Mouse (Mus musculus): ENCODE measurements around the gene Znrf1. TPM values are rescaled to one million over a fixed set of nuclear protein-coding genes. Genes with fewer than 3 reads are reported as not detected.
A peak's percentile ranks its signal among the peaks of the same experiment; 100 is the strongest.

The Znrf1 gene
- polyA plus RNA-seq, 1 experiment from 2014 or later, result 34.5 TPM

DNA sequence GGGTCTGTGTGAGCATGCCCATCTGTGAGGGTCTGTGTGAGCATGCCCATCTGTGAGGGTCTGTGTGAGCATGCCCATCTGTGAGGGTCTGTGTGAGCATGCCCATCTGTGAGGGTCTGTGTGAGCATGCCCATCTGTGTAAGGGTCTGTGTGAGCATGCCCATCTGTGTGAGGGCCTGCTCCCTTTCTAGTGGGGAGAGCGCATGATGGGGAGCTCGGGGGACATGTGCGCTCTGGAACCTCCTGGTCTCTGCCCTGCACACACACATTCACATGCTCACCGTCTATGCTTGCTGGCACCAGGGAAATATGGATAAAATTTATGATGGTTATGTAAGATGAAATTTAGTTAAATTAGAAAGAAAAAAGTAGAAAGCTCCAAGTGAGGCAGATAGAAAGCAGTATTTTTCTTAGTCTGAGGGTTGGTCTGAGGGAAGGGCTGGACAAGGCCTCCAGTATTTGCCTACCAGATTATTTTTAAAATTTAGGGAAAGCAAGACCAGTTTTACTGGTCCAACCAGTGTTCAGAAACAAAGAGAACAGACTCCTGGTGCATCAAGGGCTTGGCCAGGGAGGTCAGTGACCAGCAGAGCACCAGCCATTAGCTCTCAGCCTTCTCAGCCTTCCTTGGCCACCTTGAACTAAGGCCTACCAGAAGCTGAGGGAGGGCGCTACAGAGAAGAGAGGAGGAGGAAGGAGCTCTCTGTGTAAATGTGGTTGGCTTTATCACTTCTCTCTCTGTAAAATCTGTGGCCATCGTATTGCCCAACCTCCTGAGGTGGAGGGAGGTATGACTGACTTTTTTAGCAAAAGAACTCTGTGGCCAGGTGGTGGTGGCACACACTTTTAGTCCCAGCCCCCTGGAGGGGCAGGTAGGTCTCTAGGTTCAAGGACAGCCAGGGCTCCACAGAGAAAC is 79.1 kb downstream of the Znrf1 start:
- H3K4me1 ChIP-seq, result peaks cover 14% of the 10 kb centered on the region; the same call in 1 of the 2 replicates
- 92% methylated on average over 6 of the region's 6 CpGs for WGBS
- H3K36me3 ChIP-seq, result peaks cover 36% of the 10 kb centered on the region
- no peak overlapping the region for H3K9ac ChIP-seq
- H3K9me3 ChIP-seq, result no peaks in the 10 kb centered on the region
- no peak for ATAC-seq (ENCODE audit: low FRiP score, low read depth)
- H3K4me3 ChIP-seq, result no peak overlapping the region
- H3K27ac ChIP-seq, result no peak overlapping the region
- no peaks in the 10 kb centered on the region for H3K27me3 ChIP-seq
- H3K4me2 ChIP-seq (replicated peaks), result no peak overlapping the region

DNA sequence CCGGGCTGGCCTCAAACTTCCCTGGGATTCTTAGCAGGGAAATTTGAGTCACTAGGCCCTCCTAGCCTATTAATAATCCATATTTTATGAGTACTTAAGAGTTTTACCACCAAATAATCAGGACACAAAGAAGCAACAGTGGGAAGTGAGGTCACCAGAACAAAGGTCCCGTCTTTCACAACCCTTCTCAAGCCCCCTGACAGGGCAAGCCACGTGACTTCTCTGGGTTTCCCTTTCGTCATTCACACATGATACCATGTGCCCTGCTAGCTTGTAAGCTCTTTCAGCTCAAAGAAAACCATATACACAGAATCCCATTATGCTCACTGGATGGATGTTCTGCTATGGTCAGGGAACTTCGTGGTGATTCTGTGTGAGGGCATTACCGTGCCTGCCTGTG is 81.9 kb downstream of the Znrf1 start:
- H3K9me3 ChIP-seq, result no peaks in the 10 kb centered on the region
- no peaks in the 10 kb centered on the region for H3K27me3 ChIP-seq
- no peak overlapping the region for H3K9ac ChIP-seq
- no peak overlapping the region for H3K27ac ChIP-seq
- H3K36me3 ChIP-seq, result peaks cover 44% of the 10 kb centered on the region
- 60% methylated on average over 6 of the region's 6 CpGs for WGBS
- ATAC-seq (ENCODE audit: low FRiP score, low read depth), result no peak
- no peak overlapping the region for H3K4me3 ChIP-seq
- H3K4me1 ChIP-seq, result peaks cover 14% of the 10 kb centered on the region; the same call in 1 of the 2 replicates
- H3K4me2 ChIP-seq (replicated peaks), result no peak overlapping the region

DNA sequence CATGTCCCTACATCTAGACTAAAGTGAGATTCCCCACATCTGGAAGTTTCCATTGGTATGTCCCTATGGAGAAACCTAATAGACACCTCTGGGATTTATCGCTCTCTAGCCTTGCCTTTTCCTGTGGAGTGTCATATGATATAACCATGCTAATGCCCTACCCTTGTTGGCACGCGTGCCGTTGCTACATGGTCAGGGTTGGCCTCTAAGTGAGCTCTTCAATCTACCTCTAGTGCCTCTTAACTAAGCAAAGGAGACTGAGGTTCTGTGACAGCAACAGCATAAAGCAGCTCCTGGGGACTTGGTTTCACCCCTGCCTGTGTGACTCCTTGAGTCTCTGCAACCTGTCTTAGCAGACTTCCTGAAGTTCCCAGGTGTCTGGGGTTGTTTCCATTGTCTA is 82.4 kb downstream of the Znrf1 start:
- no peak overlapping the region for H3K4me3 ChIP-seq
- no peak overlapping the region for H3K4me2 ChIP-seq (replicated peaks)
- H3K4me1 ChIP-seq, result peaks cover 14% of the 10 kb centered on the region; the same call in 1 of the 2 replicates
- H3K27ac ChIP-seq, result no peak overlapping the region
- WGBS, result 86% methylated on average over 4 of the region's 4 CpGs
- no peak for ATAC-seq (ENCODE audit: low FRiP score, low read depth)
- no peak overlapping the region for H3K9ac ChIP-seq
- H3K36me3 ChIP-seq, result peaks cover 44% of the 10 kb centered on the region
- H3K27me3 ChIP-seq, result no peaks in the 10 kb centered on the region
- H3K9me3 ChIP-seq, result no peaks in the 10 kb centered on the region

DNA sequence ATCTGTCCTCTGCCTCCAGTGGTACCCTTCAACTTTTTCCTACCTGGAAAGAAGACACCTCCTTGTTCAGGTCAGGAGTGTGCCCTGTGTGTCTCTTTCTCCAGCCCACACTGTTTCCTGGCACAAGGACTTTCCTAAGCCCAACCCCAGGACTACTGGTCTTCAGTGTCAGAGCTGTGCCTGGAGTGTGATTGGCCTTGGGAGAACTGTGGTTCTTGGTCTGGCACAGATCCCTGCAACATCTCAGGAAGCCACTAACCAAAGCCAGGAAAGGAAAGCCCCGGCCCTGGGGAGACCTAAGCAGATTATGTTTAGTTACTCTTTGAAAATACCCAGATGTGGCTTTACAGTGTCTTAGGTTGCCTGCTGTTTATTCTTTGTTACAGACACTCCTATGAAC is 84.0 kb downstream of the Znrf1 start:
- ATAC-seq (ENCODE audit: low FRiP score, low read depth), result no peak
- H3K36me3 ChIP-seq, result peaks cover 55% of the 10 kb centered on the region
- H3K27ac ChIP-seq, result no peak overlapping the region
- H3K4me1 ChIP-seq, result peaks cover 14% of the 10 kb centered on the region; the same call in 1 of the 2 replicates
- H3K4me2 ChIP-seq (replicated peaks), result no peak overlapping the region
- no peaks in the 10 kb centered on the region for H3K27me3 ChIP-seq
- H3K4me3 ChIP-seq, result no peak overlapping the region
- H3K9me3 ChIP-seq, result no peaks in the 10 kb centered on the region
- 69% methylated on average over 1 of the region's 1 CpGs for WGBS
- H3K9ac ChIP-seq, result no peak overlapping the region

DNA sequence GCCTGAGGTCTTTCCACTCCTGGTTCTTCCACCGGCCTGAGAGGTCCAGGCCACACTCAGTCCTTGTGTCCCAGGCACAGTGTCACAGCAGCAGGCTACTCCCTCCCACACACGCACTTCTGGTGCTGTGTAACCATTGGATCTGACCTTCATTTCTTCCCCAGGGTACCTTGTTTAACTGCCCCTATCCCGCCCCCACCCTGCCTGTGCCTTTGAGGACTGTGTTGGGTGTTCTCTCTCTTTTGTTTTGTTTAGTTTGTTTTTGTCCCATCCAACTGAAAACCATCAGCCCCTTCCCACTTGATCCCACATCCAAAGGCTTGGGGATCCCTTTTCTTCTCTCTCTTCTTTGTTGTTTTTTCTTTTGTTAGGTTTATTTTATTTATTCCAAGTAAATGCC is 86.2 kb downstream of the Znrf1 start:
- 83% methylated on average over 3 of the region's 3 CpGs for whole genome bisulfite sequencing
- Histone ChIP-seq H3K9ac (no peak overlapping the region), H3K27ac (no peak overlapping the region), H3K9me3 (no peaks in the 10 kb centered on the region), H3K27me3 (no peaks in the 10 kb centered on the region), H3K4me1 (peaks cover 17% of the 10 kb centered on the region; the same call in 1 of the 2 replicates), H3K36me3 (peaks cover 57% of the 10 kb centered on the region), H3K4me3 (no peak overlapping the region), H3K4me2 (replicated peaks) (no peak overlapping the region)
- no peak for ATAC-seq (ENCODE audit: low FRiP score, low read depth)

DNA sequence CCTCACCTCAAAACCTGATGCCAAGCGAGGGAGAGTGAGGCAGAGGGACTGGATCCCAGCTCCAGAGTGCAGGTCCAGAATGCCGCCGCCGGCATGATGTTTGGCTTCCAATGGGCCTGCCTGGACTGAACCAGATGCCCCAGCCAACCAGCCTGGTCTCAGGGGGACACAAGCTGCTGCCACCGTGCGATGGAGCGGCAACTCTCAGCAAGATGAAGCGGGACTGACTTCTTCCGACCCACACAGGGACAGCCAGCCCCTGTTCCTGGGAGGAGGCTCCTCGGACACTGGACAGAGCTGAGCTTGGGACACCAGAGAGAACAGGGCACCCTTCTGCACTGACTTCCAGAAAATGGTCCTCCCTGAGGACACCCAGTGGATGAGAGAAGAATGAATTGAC is 86.7 kb downstream of the Znrf1 start:
- peaks cover 62% of the 10 kb centered on the region for H3K36me3 ChIP-seq

DNA sequence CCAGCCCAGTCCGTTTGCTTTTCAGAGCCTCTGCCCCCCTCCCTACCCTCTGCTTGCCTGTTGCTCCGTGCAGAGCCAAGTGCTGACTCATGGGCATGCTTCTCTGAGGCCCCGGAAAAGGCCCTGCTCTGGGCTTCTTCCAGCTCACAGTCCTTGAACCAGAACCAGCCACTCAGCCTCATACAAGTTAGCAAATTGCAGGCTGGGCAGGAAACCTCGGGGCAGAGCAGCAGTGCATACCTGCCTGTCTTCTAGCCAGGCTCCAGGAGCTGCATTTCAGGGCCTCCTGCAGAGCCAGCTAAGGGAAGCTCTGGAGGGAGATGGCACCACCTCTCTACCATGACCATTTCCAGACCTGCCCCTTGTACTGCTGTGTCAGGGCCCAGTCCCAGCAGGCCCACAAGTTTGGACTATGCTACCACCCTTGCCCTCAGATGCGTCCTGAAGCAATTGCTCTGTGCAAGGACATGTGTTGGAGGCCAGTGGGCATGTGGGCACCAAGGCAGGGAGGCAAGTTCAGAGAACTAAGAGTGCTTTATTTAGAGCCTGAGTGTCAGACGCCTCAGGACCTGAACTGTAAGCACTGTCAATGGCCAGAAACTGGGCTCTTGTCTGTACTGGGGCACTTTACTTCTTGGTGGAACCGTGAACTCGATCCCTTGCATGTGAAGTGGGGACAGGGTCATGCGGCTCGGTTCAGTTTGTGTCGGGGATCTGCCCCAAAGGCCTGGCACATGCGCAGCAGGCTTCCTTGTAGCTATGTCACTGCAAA is 88.4 kb downstream of the Znrf1 start:
- 81% methylated on average over 12 of the region's 12 CpGs for WGBS
- Histone ChIP-seq H3K9ac (peak overlapping the region; percentile 10; the same call in 1 of the 2 replicates), H3K27me3 (no peaks in the 10 kb centered on the region), H3K27ac (no peak overlapping the region), H3K4me2 (replicated peaks) (no peak overlapping the region), H3K36me3 (peaks cover 71% of the 10 kb centered on the region), H3K9me3 (no peaks in the 10 kb centered on the region), H3K4me3 (no peak overlapping the region), H3K4me1 (0 out of 2 replicates have a peak, but pooled peaks cover 4% of the 10 kb centered on the region)
- ATAC-seq (ENCODE audit: low FRiP score, low read depth), result no peak

More for the DNA sequence above, 86.7 kb downstream of the Znrf1 start:
- 87% methylated on average over 10 of the region's 10 CpGs for WGBS
- ATAC-seq (ENCODE audit: low FRiP score, low read depth), result no peak
- H3K4me1 ChIP-seq, result peaks cover 13% of the 10 kb centered on the region; the same call in 1 of the 2 replicates
- no peak overlapping the region for H3K27ac ChIP-seq
- no peak overlapping the region for H3K9ac ChIP-seq
- H3K4me2 ChIP-seq (replicated peaks), result no peak overlapping the region
- no peak overlapping the region for H3K4me3 ChIP-seq
- no peaks in the 10 kb centered on the region for H3K27me3 ChIP-seq
- no peaks in the 10 kb centered on the region for H3K9me3 ChIP-seq

DNA sequence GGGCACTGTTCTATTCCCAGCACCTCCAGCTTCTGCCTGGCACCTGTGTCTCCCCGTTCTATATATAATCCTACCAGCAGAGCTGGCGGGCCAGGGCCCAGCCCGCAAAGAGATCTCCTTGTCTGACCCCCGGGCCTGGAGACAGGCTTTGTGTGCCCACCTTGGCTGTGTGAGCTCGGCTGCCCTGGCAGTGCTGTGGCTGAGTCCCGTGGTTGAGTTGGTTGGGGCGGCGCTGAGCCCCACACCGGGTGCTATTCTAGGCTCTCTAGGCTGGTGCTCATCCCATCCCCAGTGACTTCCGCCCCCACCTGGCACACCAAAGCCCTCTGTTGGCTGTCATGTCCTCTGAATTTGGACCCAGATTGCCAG is 88.9 kb downstream of the Znrf1 start:
- Histone ChIP-seq H3K27ac (no peak overlapping the region), H3K27me3 (no peaks in the 10 kb centered on the region), H3K9me3 (no peaks in the 10 kb centered on the region), H3K4me1 (peaks cover 7% of the 10 kb centered on the region; the same call in 1 of the 2 replicates), H3K9ac (no peak overlapping the region), H3K4me3 (no peak overlapping the region), H3K4me2 (replicated peaks) (no peak overlapping the region), H3K36me3 (peaks cover 65% of the 10 kb centered on the region)
- no peak for ATAC-seq (ENCODE audit: low FRiP score, low read depth)
- WGBS, result 93% methylated on average over 10 of the region's 10 CpGs

DNA sequence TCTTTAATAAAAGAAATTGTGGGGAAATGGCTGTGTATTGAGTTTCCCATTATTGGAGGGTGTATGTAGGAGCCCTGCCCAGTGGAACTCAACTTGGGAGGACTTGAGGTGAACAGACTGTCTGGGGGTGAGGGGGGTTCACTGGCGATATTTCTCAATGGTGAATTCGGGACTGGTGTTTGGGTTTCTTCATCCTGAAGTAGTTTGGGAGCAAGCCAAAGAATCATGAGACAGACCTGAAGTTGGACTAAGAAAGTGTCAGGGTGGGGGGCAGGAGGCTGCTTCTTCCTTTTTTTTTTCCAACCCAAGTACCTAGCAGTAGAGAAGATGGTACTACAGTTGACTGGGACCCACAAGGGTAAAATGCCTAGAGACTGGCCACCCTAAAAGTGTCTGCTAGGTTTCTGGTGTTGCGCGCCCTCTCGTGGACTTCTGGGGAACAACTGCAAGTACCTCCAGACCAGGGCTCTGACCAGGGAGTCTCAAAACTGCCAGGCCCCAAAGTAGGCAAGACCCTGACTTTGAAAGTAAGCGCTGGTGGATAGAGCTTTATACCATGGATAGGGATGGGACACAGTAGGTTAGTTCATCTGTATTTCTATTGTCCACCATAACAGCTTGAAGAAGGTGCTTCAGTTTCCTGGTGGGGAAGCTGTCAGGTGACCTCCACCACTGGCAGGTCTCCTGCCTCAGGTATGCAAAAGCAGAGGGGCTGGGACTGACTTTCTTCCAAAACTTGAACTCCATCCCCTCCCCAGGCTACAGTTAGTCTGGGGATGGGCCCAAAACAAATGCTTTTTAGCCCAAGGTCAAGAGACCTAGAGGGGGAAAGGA is 90.0 kb downstream of the Znrf1 start:
- Histone ChIP-seq H3K4me1 (peaks cover 11% of the 10 kb centered on the region; the same call in 1 of the 2 replicates), H3K27ac (no peak overlapping the region), H3K4me2 (replicated peaks) (no peak overlapping the region), H3K9ac (no peak overlapping the region), H3K36me3 (peaks cover 54% of the 10 kb centered on the region), H3K4me3 (no peak overlapping the region), H3K27me3 (no peaks in the 10 kb centered on the region), H3K9me3 (no peaks in the 10 kb centered on the region)
- ATAC-seq (ENCODE audit: low FRiP score, low read depth), result no peak
- 37% methylated on average over 6 of the region's 6 CpGs for WGBS

DNA sequence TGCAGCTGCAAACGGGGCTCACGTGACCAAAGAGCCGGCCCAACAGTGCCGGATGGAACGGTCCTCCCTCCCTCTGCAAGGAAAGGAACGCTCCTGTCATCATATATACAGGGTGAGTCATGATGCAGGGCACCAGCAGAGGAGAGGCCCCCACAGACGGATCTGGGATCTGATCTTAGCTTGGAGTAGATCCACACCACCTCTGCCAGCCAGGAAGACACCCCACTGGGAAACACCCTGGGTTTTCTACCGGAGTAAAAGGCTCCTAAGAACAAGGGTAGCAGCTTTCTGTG is 90.6 kb downstream of the Znrf1 start:
- no peak for ATAC-seq (ENCODE audit: low FRiP score, low read depth)
- Histone ChIP-seq H3K27me3 (no peaks in the 10 kb centered on the region), H3K9ac (no peak overlapping the region), H3K4me2 (replicated peaks) (no peak overlapping the region), H3K27ac (no peak overlapping the region), H3K4me3 (no peak overlapping the region), H3K9me3 (no peaks in the 10 kb centered on the region), H3K36me3 (peaks cover 49% of the 10 kb centered on the region), H3K4me1 (peaks cover 11% of the 10 kb centered on the region; the same call in 1 of the 2 replicates)
- 79% methylated on average over 8 of the region's 8 CpGs for WGBS

DNA sequence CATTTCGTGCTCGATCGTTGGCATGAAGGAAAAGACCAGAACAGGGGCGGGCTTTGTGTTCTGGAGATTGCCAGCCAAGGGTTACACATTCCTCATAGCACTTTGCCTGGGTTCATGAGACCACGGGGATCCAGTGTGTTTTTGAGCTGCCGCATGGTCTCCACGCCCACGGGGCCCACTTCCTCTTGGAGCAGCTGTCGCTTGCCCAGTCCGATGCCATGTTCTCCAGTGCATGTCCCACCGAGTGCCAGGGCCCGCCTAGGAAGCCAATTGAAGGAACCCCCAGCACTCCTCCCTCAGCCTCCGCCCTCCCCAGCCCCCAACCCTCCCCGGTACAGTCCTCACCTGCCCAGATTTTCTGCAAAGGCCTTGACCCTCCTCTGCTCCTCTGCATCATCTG is 91.0 kb downstream of the Znrf1 start:
- 85% methylated on average over 14 of the region's 14 CpGs for WGBS
- H3K4me1 ChIP-seq, result peaks cover 11% of the 10 kb centered on the region; the same call in 1 of the 2 replicates
- H3K27ac ChIP-seq, result no peak overlapping the region

More for the DNA sequence above, 91.0 kb downstream of the Znrf1 start:
- H3K9ac ChIP-seq, result no peak overlapping the region
- no peaks in the 10 kb centered on the region for H3K27me3 ChIP-seq
- H3K36me3 ChIP-seq, result peaks cover 44% of the 10 kb centered on the region
- no peak for ATAC-seq (ENCODE audit: low FRiP score, low read depth)
- no peaks in the 10 kb centered on the region for H3K9me3 ChIP-seq
- no peak overlapping the region for H3K4me3 ChIP-seq
- no peak overlapping the region for H3K4me2 ChIP-seq (replicated peaks)

Data from limb, embryonic 13.5 days (tissue).